Mouse (Mus musculus) E14TG2a.4 (cell line): Measurements from ENCODE around the gene Emsy.

Experiments used
- CTCF ChIP-seq: conservative IDR thresholded peaks from 2 replicates; pipeline ENCODE4 v1.5.1; 2014; ENCODE audit warnings: low read length
- NANOG ChIP-seq: IDR thresholded peaks from 2 replicates; pipeline ENCODE4 v1.6.1; 2014; ENCODE audit warnings: borderline replicate concordance, low read length, mixed read lengths
- POU5F1 ChIP-seq: IDR thresholded peaks from 2 replicates; pipeline ENCODE4 v1.6.1; 2014; ENCODE audit warnings: low read length, borderline replicate concordance

- TF ChIP-seq CTCF (no peak), NANOG (no peak), POU5F1 (no peak)
These were observed 76.1 kb downstream of the Emsy start for GRCm38 (mm10) chr7:98580441-98580840.
